9 mouse cellular contexts compared by ENCODE assay signal in genomic region chr13:64447947-64448346, GRCm38 (mm10). TPM values are rescaled to one million over a fixed set of nuclear protein-coding genes. Genes with fewer than 3 reads are reported as not detected.
DNase-seq lines count a peak whose midpoint lies in the region; ATAC-seq and TF ChIP-seq lines count a peak whose summit lies in the region.
"Had no signal": no experiment of that assay in that cellular context is flagged by ENCODE, and none has a peak within 500 bp of the region (broad histone marks: within the 10 kb centered on the region; RNA-seq: fewer than 3 reads in every experiment).

No protein-coding gene starts in this region.

- H3K4me1 ChIP-seq in ES-E14 (ENCODE audit: control insufficient read depth in 2 of 2, insufficient read depth in 2 of 2, low read length in 2 of 2, poor library complexity in 1 of 2), result no peaks in the 10 kb centered on the region; a peak in 1 of 4 replicates
- no peaks in the 10 kb centered on the region for H3K4me1 ChIP-seq in kidney, embryonic 14.5 days (ENCODE audit: control insufficient read depth, insufficient read depth, low read length)

- H3K9ac ChIP-seq in ES-E14 (ENCODE audit: insufficient read depth, low read depth, low read length, poor library complexity, severe bottlenecking), result no peak overlapping the region
- H3K9ac ChIP-seq in kidney, embryonic 14.5 days (ENCODE audit: low read depth, low read length), result no peak overlapping the region

- peak; percentile 15 for DNase-seq in kidney, adult 18-20 months
- DNase-seq in kidney, adult 8-10 months, result no peak
- no peak for DNase-seq in ES-E14 (ENCODE audit: low read depth, low spot score)
- peak; percentile 25 for DNase-seq in c-Kit-positive CD71-positive TER-119-positive erythroid progenitor cells, embryonic 14.5 days (ENCODE audit: low spot score)
- peak; percentile 63 for DNase-seq in mesoderm, embryonic 11.5 days (ENCODE audit: low read depth, low spot score)
- no peak for DNase-seq in layer of hippocampus, adult 8-10 months (ENCODE audit: low spot score in 2 of 2)
- DNase-seq in layer of hippocampus, adult 11-12 months (ENCODE audit: low spot score), result no peak

- H3K27ac ChIP-seq in ES-E14 (ENCODE audit: insufficient read depth, low read depth, low read length, poor library complexity, severe bottlenecking), result no peak overlapping the region
- H3K27ac ChIP-seq in kidney, embryonic 14.5 days (ENCODE audit: low read depth, low read length), result no peak overlapping the region

- no peaks in the 10 kb centered on the region for H3K27me3 ChIP-seq in kidney, embryonic 14.5 days (ENCODE audit: control insufficient read depth, insufficient read depth, low read length)

- peak; percentile 57; the same call in 1 of the 2 replicates for ATAC-seq in kidney, embryonic 14.5 days (ENCODE audit: low FRiP score, low TSS enrichment)

- no peaks in the 10 kb centered on the region for H3K9me3 ChIP-seq in ES-E14 (ENCODE audit: control insufficient read depth, insufficient read depth, low read depth, low read length)
- no peaks in the 10 kb centered on the region for H3K9me3 ChIP-seq in kidney, embryonic 14.5 days (ENCODE audit: control insufficient read depth, low read length)

- H3K4me3 ChIP-seq in ES-E14 (ENCODE audit: insufficient read depth in 1 of 2, low read depth in 1 of 2, low read length in 2 of 2, poor library complexity in 1 of 2, severe bottlenecking in 1 of 2), result no peak overlapping the region
- no peak overlapping the region for H3K4me3 ChIP-seq in kidney, embryonic 14.5 days (ENCODE audit: low read length)

- 0% methylated on average over 1 of the region's 1 CpGs for WGBS in kidney, embryonic 14.5 days

- in situ Hi-C loops in ES-E14 (cut with MboI; ENCODE audit: low sequenced_read_pairs in 2 of 2, unreplicated experiment in 2 of 2), result loop anchor here in 1 of 2 experiments (10.0 kb wide), 1 partner anchor 127 kb away; no protein-coding TSS in a partner anchor

- no peak overlapping the region for H3K4me2 ChIP-seq in kidney, embryonic 14.5 days (replicated peaks; ENCODE audit: low read depth, low read length)

- no peaks in the 10 kb centered on the region for H3K36me3 ChIP-seq in ES-E14 (ENCODE audit: control insufficient read depth, insufficient read depth, low read length, poor library complexity, severe bottlenecking)
- H3K36me3 ChIP-seq in kidney, embryonic 14.5 days (ENCODE audit: control insufficient read depth, insufficient read depth, low read length), result no peaks in the 10 kb centered on the region

TF ChIP-seq in ES-E14, 5 proteins besides CTCF, POLR2A, EP300 and RAD21:
- peak; percentile 80 for TF ChIP-seq ZC3H11A (IDR thresholded peaks at IDR 0.05; ENCODE audit: borderline replicate concordance, low read depth, low read length)
- no peak for TF ChIP-seq MAFK (IDR thresholded peaks at IDR 0.05; ENCODE audit: insufficient read depth, low read depth, low read length)

RNA-seq across cellular contexts. Expression of gene Cdk20, which starts 15.8 kb away (rescaled TPM):
- total RNA-seq in ES-E14 (2012; rRNA removed), result 6.0 and 6.1 TPM in 2 replicates
- 8.3 and 10.5 TPM in 2 replicates for polyA plus RNA-seq in kidney, embryonic 14.5 days (2014; fragmentation: Nextera tagmentation; extraction: Ambion mirVana)
- 10 to 100 TPM; 10.7 to 13.9 (median 11.2) TPM for total RNA-seq in layer of hippocampus, adult 8-10 months (2022)

RNA-seq across cellular contexts. Expression of gene Fam240b, which starts 49.6 kb away (rescaled TPM):
- total RNA-seq in ES-E14 (2012; rRNA removed), result not detected in 2 replicates
- polyA plus RNA-seq in kidney, embryonic 14.5 days (2014; fragmentation: Nextera tagmentation; extraction: Ambion mirVana), result not detected in 2 replicates
- not detected for total RNA-seq in layer of hippocampus, adult 8-10 months (2022)
- total RNA-seq: layer of hippocampus, postnatal 25 days had no signal

Comparison
In these comparisons a context has a peak if more than half of its experiments do, and no peak if none do; other contexts are left out.
1. DNase-seq: peak in kidney, adult 18-20 months (single experiment), c-Kit-positive CD71-positive TER-119-positive erythroid progenitor cells, embryonic 14.5 days (single experiment) and mesoderm, embryonic 11.5 days (single experiment); none in kidney, adult 8-10 months (0 of 2), ES-E14 (single experiment), layer of hippocampus, adult 8-10 months (0 of 2) and layer of hippocampus, adult 11-12 months (single experiment).